Mouse (Mus musculus): Measurements from ENCODE around the gene Tmem267.

- no peak for TF ChIP-seq CTCF (IDR thresholded peaks at IDR 0.05; ENCODE audit: low read depth, low read length)
- TF ChIP-seq GATA2 (IDR thresholded peaks at IDR 0.05; ENCODE audit: borderline replicate concordance, low read depth, low read length) = no peak
Measured at GRCm38 (mm10) chr13:119461900-119462595, 25.8 kb upstream of the Tmem267 start.

Measured in G1E (cell line).